Mouse (Mus musculus) cerebellum, postnatal 4 days (tissue): ENCODE data around the gene Dnah2.
"Not testable (repeated sequence)": the region's sequence is repeated elsewhere in the genome, so short reads cannot be mapped to it uniquely, and the experiment has no call there.

Experiments used
- DNase-seq, 2 experiments: peaks; one replicate each; pipeline ENCODE4 v3.0.0; 2022; ENCODE audit warnings: low spot score in 2 of 2, mixed read lengths in 1 of 2

Gene Dnah2

DNA sequence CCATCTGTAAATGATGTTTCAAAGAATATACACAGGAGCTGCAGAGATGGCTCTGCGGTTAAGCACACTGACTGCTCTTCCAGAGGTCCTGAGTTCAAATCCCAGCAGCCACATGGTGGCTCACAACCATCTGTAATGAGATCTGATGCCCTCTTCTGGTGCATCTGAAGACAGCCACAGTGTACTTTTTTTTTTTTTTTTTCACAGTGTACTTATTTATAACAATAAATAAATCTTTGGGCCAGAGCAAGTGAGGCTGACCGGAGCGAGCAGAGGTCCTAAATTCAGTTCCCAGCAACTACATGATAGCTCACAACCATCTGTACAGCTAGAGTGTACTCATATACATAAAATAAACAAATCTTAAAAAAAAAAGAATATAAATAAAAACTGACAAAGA lies 18.6 kb downstream of the Dnah2 start:
- not testable (repeated sequence) for DNase-seq

DNA sequence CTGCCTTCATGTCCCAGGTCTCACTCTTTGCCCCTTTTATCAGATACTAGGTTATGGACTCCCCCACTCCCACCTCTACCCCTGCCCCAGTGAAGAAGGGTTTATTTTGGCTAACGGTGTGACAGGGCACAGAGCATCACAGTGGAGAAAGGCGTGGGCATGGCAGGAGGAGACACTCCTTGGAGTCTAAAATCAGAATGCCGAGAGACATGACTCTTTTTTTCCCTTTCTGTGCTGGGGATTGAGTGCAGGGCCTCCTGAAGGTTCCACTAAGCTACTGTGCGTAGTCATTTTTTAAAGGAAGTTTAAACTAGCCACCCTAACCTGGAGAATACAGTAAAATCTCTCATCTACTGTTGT lies 20.9 kb downstream of the Dnah2 start:
- no peak for DNase-seq

DNA sequence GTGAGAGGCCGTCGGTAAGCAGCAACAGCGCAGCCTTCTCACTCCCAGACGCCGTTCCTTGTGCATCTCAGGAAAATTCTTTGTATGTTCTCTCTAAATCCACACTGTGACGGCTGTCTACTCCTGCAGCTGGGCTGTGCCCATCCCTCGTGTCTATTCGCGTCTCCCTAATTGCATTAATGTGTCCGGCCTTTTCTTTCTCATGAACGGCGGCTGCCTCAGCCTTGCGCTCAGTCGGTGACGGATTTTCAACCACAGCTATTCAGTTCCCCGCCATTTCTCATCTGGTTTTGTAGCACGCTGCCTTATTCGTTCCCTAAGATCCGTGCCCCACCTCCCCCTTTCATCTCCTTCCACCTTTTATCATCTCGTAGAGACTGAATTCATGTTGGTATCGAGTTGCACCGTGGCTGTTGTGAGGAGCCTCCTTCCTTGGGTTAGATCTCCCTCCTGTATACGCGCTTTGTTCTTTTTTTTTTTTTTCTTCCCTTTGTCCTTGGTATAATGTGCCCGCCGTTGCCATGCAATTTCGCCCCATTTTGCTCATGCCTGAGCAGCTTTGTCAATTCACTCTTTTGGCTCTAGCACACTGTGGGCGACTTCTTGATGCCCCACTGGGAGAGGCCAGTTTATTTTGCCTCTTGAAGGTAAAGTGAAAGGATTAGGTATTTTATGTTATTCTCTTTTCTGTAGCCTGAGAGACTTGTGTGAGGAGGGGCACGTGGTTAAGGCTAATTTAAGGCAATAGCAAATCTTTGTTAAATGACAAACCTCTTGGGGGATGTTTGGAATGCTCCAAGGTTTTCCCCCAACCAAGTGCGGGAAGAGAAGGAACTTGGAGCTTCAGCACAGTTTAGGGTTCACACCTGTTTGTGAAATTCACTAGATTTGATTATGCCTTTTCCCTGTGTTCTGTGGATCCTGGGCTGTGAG lies 21.5 kb downstream of the Dnah2 start:
- DNase-seq = peak in 1 of 2 experiments; percentile 34

DNA sequence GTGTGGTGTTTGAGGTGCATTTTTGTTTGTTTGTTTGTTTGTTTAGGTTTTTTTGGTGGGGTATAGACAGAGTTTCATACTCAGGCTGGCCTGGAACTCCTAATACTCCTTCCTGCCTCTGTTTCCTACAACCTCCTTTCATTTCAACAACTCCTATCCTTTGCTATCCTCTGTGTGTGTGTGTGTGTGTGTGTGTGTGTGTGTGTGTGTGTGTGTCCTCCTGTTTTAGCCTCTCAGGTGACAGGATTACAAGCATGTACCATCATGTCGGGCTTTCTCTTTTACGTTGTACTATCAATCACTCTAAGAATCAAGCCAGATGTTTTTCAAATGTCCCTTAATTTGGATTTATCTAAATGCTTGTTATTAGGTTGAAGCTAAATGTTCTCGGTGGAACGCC lies 22.3 kb downstream of the Dnah2 start:
- no peak for DNase-seq

DNA sequence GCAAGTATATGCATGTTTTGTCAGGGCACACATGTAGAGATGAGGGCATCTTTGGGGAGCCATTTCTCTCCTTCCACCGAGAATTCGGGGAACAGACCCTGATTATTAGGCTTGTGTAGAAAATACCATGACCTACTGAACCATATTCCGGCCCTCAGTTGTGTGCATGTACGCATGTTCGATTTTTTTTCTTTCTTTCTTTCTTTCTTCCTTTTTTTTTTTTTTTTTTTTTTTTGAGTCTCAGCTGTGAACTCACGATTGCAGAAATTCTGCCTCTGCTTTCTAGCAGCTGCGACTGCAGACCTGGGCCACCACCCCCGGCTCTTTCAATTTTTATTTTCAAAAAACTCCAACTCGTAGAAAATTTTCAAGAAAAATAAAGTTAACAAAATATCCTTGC lies 23.2 kb downstream of the Dnah2 start:
- DNase-seq = no peak

DNA sequence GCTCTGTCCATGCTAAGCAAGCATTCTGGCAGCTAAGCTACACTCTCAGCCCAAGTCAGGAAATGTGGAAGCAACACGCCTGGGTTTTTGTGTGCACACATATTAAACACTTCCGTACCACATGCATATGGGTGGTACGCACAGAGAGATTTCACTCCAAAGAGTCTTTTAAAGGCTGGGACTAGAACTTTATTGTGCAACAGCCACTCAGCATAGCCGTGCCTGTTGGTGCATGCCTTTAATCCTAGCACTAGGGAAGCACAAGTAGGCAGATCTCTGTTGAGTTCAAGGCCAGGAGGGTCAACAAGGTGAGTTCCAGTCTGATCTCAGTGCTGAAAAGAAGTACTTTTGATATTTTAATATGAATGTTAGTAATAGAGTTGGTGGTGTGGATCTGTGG lies 25.3 kb downstream of the Dnah2 start:
- DNase-seq = no peak

DNA sequence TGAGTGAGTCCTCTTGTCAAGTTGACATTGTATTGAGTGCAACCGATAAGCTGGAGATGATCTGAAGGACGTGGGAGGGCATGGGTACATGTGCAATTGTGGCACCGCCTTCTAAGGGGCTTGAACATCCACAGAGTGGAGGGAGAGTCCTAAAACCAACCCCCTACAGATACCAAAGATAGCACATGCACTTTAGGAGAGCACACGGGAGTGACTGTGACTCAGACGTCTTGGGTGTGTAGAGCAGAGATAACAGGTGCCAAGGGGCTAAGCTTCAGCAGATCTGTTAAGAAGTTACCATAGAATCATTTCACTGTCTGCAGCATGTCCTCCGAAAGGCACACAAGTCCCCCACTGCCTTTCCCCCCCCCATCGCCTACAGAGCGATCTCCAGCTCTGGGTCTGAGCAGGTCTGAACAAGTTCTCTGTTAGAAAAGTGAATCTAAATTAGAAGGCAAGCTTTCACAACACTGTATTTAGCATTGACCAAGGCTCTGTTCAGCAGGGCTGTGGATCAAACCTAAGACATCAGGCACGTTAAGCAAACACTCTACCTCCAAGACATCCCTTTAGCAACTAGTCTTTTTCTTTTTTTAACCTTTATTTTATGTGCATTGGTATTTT lies 27.3 kb downstream of the Dnah2 start:
- DNase-seq = no peak

DNA sequence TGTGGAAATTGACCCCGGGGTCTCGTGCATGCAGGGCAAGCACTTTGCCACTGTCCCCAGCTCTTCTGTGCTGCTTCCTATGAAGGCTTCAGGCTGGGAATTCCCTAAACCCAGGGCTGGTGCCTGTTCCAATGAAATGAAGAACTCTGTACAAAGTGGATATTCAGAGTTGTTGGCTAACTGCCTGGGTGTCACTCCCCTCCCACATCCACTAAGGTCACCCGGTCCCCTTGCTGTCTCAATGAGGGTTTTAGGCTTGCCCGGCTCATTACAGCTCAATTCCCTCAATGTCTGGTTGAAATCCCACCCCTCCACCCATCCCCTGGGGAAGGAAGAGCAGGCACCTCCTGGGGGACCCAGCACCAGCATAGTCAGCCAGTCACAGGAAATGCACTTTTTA lies 28.9 kb downstream of the Dnah2 start:
- DNase-seq = no peak

DNA sequence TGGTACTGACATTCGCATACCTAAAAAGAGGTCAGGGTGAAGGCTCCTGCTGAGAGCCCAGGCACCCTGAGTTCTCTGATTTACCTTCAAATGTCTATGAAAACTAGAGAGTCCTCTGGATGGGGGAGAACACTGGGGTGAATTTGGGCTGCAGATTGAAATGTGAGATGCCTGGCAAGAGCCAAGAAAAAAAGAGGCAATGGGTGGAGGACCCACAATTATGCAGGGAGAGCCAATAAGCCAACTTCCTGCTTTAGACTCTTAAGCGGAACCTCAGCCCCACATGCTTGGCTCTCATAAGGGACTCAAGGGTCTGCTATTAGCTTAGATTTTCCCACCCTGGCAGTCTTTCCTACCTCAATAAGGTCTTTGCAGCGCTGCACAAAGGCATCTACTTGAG lies 32.2 kb downstream of the Dnah2 start:
- DNase-seq = no peak

DNA sequence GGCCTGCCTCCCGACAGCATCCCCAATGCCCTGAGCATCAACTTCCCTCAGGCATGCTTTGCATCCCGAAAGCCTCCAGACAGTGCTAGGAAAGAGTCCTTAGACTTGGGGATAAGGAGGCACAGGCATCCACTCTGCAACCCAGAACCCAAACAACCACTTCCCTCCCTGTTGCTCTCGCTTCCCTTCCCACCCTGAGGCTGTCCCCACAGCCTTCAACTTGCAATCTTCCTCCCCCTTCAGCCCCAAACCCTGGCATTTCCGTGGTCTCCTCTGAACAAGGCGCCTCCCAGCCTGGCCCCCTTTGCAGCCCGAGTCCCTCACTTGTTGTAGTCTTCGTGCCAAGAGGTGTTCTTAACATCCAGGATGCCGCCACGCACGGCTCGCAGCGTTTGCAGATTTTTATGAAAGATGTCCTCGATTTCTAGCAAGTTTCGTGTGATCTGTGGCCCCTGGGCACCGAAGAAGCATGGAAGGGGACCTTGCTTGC lies 32.7 kb downstream of the Dnah2 start:
- no peak for DNase-seq

DNA sequence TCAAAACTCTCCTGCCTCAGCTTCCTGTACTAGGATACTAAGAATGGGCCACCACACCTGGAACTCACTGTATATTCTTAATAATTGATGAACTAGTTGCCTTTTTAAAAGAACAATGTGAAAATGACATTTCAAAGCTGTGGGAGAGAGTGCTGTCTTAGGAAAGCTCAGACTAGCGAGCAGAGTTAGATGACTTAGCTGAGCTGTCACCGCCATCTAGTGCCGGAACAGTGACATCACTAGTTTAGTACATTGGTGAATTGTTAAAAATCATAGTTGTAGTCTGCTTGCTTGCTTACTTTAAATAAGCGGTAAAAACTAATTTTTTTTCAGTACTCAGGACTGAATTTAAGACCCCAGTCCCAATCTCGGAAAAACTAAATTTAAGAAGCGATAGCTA lies 35.1 kb downstream of the Dnah2 start:
- DNase-seq = peak in 1 of 2 experiments; percentile 51

DNA sequence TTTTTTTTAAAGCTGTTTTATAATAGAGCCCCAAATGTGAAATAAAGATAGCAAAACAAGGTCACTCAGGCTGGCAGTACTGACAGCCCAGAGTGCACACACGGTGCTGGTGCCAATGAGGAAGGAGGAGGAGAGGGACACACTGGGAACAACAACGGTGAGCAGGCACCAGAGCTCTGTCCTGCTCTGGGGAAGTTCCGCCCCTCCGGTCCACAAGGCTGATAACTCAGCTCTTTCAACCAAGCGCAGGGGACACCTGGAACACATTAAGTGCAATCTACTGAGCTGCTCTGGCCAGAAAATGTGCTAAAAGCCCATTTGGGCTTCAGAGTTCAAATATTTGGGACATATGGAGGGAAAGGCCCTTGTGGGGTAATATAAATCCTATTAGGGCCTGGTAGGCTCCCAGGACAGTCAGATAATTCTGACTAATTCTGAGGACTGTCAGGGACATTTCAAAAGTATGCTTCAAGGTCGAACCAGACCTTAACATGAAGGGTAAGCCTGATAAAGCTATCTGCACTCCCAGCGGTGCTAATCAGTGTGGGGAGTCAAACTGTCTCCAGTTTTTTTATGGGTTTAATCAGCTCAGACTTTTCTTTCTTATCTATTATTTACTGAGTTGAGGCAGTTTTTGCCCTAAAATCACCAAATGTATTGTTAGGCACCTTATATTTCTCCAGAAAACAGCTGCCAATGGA lies 38.0 kb downstream of the Dnah2 start:
- DNase-seq = no peak

DNA sequence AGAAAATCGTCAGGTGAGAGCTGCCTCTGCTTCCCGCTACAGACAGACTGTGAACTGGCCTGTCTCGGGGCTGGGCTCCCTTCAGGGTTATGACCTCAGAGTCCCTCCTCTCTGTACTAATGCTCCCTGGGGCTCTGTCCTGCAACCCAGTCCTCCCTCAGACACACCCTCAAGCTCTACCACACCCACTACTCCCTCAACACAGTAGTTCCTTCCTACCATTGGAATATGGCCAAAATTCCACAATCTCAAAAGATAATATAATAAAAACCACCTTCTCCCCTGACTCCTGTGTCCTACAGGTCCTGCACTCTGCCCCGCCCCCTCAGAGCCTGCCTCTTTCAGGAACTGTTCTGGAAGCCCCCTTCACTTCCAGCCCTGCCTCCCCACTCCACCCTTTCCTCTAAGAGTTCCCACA lies 45.0 kb downstream of the Dnah2 start:
- no peak for DNase-seq

DNA sequence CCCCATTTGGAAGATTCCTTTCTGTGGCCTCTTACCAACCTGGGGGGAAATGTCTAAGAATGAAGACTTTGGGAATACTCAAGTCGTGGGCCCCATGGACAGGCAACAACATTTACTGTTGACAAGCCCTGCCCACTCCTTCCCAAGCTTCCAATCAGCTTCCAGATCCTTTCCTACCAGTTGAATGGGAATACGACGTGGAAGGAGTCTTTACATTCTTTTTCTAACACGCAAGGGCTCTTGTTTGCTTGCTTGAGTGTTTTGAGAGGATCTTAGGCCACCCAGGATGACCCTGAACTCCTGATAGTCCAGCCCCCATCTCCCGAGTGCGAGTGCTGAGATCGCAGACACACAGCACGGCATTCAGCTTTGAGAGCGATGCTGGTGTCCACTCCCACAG lies 47.4 kb downstream of the Dnah2 start:
- DNase-seq = no peak

DNA sequence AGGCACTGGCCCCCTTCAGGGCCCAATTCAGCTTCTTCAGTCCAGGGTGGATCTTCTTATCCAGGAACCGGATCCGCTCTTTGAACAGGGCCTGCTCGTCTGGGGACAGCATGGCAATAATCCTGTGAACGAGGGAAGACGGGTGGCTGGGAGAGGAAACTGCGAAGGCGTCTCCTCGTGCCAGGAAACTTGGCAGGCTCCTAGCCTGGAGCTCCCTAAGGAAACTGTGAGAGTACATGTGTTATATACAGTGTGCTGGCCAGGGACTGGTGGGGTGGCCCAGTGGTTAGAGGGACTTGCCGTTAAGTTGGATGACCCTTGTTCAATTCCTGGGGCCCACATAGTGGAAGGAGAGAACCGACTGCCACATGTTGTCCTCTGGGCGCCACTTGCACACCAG lies 49.8 kb downstream of the Dnah2 start:
- no peak for DNase-seq

DNA sequence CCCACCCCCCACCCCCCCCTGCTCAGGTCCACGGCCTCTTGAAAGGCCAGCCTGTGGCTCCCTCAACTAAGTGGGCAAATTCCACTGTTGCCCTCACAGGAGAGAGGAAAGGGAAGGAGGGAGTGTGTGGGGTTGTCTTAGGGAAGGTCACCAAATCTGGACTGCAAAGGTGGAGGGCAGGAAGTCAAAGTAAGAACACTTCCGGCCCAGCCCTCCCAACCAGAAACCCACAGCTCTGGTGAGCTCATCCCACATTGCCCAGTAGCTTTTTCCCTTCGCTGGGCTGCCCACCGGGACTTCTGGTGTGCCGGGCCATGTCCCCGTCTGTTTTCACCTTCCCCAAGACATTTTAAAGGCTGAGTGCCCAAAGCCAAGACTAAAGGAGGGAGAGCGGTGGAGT lies 57.2 kb downstream of the Dnah2 start:
- no peak for DNase-seq

DNA sequence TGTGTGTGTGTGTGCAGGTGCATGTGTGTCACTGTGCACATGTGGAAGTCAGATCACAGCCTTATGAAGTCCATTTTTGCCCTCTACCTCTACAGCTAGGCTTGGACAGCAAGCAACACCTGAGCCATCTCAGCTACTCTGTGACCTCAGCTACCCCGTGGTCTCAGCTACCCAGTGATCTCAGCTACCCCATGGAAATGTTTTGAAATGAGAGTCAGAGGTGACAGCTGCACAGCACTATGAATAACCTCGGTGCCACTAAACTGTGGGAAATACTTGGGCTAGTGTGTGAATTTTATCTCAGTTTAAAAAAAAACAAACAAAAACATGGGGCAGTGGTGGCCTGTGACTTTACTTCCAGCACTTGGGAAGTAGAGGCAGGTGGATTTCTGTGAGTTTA lies 58.0 kb downstream of the Dnah2 start:
- DNase-seq = no peak

DNA sequence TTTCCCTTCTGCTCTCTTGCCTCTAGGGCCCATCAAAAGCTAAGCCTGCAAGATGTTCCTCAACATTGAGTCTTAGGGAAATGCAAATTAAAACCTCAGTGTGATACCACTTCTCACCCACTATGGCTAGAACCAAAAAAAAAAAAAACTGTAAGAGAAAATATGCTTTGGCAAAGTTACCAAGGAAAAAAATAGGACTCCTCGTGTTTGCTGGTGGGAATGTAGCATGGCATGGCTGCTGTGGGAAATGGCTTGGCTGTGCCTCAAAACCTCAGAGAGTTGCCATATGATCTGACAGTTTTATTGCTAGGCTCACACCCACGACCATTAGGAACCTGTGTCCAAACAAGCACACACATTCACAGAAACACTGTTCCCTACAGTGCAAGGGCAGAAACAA lies 61.4 kb downstream of the Dnah2 start:
- no peak for DNase-seq

DNA sequence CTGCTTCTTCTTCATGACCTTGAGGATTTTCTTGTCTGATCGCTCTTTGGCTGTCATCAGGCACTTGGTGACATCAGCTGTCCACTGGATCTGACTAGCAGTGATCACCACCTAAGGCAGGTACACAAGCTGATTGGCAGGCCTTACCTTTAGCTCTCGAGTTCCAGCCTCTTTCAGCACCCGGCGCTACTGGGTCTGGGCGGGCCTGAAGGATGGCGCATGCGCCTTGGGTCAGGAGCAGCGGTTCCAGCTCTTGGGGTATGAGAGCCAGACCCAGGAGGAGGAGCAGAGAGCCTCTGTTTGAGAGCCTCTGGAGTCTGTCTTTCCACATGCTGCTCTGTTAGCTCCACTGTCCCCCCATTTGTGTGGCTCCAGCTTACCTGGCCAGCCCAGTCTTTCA lies 71.3 kb downstream of the Dnah2 start:
- DNase-seq = no peak

DNA sequence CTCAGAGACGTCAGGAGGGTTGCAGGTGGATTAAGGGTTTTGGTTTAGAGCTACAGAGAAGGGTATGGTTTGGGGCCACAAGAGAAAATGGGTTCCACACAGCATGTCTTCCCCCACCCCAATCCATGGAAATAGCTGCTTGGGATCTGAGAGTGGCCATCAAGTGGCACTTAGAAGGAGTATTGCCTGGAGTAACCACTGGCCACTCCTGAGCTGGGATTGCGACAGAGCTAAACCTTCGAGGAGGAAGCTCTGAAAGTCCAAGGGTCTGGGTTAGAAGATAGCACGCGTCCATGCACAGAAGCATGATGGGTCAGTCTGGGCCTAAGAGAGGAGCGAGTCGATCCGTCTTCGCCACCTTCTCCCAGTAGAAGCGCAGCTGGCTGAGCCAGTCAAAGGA lies 72.1 kb downstream of the Dnah2 start:
- no peak for DNase-seq

DNA sequence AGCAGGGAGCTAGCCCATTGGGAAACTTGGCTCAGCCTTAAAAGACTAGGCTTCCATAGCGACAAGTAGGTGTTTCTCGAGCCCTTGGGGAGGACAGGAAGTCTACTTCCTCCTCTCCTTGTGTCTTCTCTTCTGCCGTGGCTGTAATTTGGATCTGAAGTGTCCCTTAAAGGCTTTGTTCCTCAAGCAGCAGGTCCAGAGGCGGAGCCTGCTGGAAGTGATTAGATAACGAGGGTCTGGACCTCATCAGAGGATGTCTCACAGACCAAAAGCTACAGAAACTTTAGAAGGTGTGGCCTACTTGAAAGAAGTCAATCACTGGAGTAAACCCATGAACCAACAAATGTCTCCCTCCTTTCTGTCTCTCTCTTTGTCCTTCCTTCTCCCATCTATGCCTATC lies 74.2 kb downstream of the Dnah2 start:
- DNase-seq = no peak

DNA sequence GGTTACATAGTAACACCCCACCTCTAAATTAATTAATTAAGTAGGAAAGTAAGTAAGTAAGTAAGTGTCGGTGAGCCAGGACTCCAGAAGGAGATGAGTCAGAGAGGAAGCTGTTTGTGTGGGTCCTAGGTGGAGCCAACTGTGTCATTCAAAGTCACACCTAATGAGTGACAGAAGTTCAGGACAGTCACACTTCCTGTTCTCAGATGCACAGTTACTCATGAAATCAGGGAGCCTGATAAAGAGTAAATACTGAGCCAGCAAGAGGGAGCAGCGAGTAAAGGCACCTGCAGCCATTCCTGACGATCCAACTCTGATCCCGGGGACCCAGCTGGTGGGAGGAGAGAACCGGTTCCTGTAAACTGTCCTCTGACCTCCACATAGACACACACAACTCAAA lies 76.2 kb downstream of the Dnah2 start:
- no peak for DNase-seq

DNA sequence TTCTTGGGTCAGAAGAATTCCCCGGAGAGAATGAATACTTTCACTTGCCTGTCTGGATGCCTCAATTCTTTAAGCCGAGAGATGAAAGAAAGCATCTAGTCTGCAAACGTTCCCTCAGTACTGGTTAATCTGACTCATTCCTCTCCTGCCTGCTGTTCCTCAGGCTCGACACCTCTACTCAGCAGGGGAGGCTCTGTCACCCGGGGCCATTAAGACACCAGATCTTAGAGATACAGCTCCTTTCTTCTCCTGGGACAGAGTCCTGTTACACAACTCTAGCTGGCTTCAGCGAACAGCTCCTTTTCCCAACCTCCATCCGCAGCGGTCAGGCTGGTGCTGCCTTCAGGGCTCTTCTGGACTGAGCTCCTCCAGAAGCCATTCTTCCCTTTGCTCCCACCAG lies 77.4 kb downstream of the Dnah2 start:
- DNase-seq = no peak
